Mouse (Mus musculus): ENCODE data around the gene Dpm3.

DNA sequence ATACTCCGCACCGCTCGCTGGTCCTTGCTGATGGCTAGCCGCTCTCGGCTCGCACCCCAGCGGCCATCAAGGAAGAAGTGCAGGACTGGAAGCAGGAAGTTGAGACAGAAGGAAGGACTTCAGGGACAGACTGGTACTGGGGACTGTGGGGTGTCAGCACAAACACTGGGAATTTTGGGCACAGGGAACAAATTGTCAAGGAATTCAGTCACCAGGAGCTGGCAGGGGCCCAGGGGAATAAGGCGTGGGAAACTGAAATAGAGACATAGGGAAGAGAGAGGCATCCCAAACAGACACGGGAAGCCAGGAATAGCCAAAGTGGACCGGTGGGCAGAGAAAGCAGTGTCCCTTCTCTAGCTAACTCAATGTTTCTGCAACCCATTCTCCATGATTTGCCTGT, 22.6 kb upstream of the Dpm3 start:
- TF ChIP-seq EP300 (IDR thresholded peaks at IDR 0.05; ENCODE audit: low read depth in 1 of 2, low read length in 2 of 2): no peak
- no peak for TF ChIP-seq JUND (IDR thresholded peaks at IDR 0.05; ENCODE audit: low read depth, low read length)
- TF ChIP-seq POLR2A (IDR thresholded peaks at IDR 0.05; ENCODE audit: control insufficient read depth in 1 of 2, insufficient read depth in 1 of 2, low read depth in 1 of 2, low read length in 2 of 2, poor library complexity in 1 of 2): no peak
- no peak for TF ChIP-seq USF1 (IDR thresholded peaks at IDR 0.05; ENCODE audit: low read depth, low read length)
- no peak for TF ChIP-seq CTCF (IDR thresholded peaks at IDR 0.05 in 2 of 3, conservative IDR thresholded peaks at IDR 0.05 in 1 of 3; ENCODE audit: control insufficient read depth in 1 of 3, insufficient read depth in 1 of 3, low read depth in 2 of 3, low read length in 3 of 3, poor library complexity in 1 of 3, severe bottlenecking in 1 of 3)
- no peak for TF ChIP-seq KAT2A (conservative IDR thresholded peaks at IDR 0.05; ENCODE audit: low read depth, low read length)
- no peak for TF ChIP-seq ZC3H11A (IDR thresholded peaks at IDR 0.05; ENCODE audit: low read depth, low read length)
- TF ChIP-seq CHD2 (IDR thresholded peaks at IDR 0.05; ENCODE audit: low read length): no peak
- no peak for TF ChIP-seq MYC (IDR thresholded peaks at IDR 0.05; ENCODE audit: low read depth, low read length)
- no peak for TF ChIP-seq ETS1 (IDR thresholded peaks at IDR 0.05; ENCODE audit: low read depth, low read length)
- TF ChIP-seq TCF12 (IDR thresholded peaks at IDR 0.05; ENCODE audit: low read depth, low read length): no peak

Measured in MEL (cell line).